Mouse (Mus musculus) megakaryocyte-erythroid progenitor cell, adult 5-6 weeks (primary cell): ENCODE measurements around the gene Pxdc1. TPM values are rescaled to one million over a fixed set of nuclear protein-coding genes. Genes with fewer than 3 reads are reported as not detected.

Source experiments
- ATAC-seq: replicated peaks from 2 replicates; pipeline ENCODE4 v1.8.0; 2016; ENCODE audit warnings: mild to moderate bottlenecking, inconsistent platforms; ENCODE audit not compliant: severe bottlenecking, poor library complexity, low FRiP score, low TSS enrichment
- total RNA-seq, 2 experiments: library from RNA; stranded (forward) in 1 of 2; stranded (reverse) in 1 of 2; fragments of 200-1000, 215-1000 nt in 1 of 2; fragments of >200 nt in 1 of 2; fragmentation: Nextera tagmentation in 1 of 2; gene quantifications; 2 replicates each; pipeline ENCODE4 v1.2.3; 2014 to 2017

The Pxdc1 gene
- not detected in 2 replicates for total RNA-seq (2014; fragmentation: Nextera tagmentation)
- total RNA-seq (2017), result not detected in 2 replicates

DNA sequence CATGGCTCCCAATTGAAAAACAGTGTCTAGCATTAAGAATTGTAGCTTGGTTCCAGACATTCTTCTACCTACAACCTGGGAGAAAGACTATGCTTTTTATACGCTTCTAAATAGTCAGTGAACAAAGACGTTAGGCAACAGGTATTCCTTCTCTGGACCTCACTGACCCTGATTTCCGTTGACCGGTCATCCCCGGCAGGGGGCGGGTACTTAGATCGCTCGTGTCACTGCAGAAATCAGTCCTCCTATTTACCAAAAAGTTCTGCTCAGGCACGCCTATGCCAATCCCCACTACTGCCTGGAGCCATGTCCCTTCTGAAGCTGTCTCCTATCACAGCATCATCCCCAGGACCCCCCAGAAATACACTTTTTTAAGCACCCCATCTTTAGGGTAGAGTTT, at the start of gene Pxdc1:
Gene Pxdc1, minus strand, starts transcription at position 96 of the 400 bp plus-strand sequence.
- no peak for ATAC-seq

- ATAC-seq, result no peak
These were observed 47.3 kb upstream of the Pxdc1 start for GRCm38 (mm10) chr13:34700630-34701029.

GRCm38 (mm10) chr13:34700091-34700490, 46.8 kb upstream of the Pxdc1 start:
- no peak for ATAC-seq

GRCm38 (mm10) chr13:34696734-34697332, 43.5 kb upstream of the Pxdc1 start:
- no peak for ATAC-seq

- no peak for ATAC-seq
These were observed 39.8 kb upstream of the Pxdc1 start for GRCm38 (mm10) chr13:34693111-34693510.

DNA sequence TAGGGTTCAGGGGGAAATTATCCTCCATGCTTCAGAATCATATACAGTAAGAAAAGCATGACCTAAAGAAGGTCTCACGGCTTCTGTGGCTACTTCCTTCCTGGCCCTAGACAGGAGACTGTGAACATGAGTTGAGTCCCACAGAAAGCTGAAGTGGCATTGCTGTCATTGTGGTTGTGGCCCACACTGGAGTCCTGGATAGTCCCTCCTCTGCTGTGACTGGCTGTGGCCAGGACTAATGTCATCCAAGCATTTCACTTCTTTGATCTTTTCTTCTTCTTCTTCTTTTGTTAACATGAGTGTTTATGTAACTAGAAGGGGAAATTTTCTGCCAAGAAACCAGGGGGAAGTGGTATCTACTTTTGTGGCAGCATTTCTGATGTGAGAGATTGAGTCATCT, 37.8 kb upstream of the Pxdc1 start:
- ATAC-seq, result no peak

DNA sequence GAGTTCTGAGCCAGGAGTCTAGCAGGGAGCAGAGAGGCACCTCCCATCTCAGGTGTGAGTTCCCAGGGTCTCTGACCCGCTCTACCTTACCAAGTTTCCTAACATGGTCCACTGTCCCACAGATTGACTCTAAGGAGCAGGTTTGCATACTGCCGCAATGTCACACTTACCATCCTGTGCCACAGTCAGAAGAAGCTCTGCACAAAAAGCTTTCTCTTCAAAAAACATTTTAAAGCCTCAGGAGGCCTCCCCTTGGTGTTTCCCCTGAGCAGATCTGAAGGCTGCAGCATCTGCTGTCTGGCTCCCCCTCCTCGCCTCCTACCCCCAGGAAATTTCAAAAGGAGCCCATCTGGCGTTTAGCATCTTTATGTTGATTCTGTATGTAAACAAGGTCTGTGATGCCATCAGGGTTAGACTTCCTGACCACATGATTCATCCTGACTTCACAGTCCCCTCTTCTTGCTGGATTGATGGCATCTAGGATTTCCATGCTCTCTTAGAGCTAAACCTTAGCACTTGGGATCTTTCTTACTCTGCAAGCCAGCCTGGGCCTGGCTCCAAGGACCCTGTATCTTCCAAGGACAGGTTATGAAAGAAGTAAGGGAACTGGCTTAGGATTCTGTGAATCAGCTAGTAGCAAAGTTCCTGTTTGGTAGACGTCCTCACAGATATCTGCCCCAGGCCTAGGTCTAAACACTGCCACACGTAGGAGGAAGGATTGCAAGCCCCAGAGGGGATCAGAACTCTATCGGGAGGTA, 31.9 kb upstream of the Pxdc1 start:
- ATAC-seq, result no peak

DNA sequence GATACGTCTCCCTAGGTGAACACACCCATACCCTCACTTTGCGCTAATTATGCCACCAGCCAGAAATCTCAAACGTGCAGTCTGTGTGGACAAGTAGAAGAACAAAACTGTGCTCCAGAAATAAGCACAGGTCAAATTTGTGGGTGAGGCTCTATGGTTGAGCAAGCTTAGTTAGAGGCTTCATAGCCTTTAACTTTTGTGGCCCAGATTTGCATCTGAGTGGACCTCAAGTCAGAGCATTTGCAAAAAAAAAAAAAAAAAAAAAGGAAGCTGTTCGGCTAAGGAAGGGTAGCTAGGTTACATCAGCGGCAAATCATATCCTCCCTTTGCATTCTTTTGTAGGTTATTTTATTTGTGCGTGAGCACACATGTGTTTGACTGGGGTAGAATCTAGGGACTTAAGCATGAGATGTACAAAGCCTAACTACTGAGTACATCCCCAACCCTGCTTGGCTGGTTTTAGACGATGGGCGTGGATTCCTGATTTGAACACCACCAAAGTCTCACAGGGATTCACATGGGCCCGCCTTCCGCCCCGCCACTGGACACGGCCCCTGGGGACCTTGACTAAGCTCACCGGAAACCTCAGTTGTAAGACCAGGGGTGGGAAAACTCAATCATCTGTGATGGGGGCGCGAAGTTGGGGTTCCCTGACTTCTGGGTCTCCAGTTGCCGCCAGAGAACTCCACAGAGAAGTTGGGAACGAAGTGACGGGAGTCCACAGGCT, 30.6 kb upstream of the Pxdc1 start:
- ATAC-seq, result no peak

GRCm38 (mm10) chr13:34683270-34683669, 30.0 kb upstream of the Pxdc1 start:
- ATAC-seq, result no peak

- ATAC-seq, result no peak
These were observed 23.2 kb upstream of the Pxdc1 start for GRCm38 (mm10) chr13:34676507-34676906.

DNA sequence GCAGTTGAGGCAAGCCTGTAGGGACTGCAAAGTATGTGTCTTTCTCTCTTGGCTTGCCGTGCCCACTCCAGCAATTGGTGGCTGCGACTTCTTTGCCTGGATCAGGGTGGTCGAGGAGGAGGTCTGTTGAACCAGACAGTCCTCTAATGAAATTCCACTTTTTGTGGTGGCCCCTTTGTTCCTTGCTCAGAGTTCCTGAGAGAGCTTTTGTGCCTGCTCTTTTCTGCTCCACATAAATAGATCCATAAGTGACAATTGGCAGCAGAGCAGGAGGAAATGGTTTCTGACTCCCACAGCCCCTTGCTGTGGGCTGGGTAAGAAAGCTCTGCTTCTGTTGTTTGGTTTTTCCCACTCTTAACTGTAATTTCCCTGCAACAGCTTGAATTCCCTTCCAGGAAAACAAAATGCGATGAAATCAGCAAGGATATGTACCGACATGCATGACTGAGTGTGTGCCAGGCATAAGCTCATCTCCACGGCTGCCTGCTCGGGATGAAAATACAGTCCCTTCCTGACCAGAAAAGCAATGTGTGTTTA, 22.6 kb upstream of the Pxdc1 start:
- no peak for ATAC-seq

- no peak for ATAC-seq
These were observed 20.1 kb upstream of the Pxdc1 start for GRCm38 (mm10) chr13:34673354-34673753.

GRCm38 (mm10) chr13:34669919-34670865, 16.9 kb upstream of the Pxdc1 start:
- no peak for ATAC-seq

DNA sequence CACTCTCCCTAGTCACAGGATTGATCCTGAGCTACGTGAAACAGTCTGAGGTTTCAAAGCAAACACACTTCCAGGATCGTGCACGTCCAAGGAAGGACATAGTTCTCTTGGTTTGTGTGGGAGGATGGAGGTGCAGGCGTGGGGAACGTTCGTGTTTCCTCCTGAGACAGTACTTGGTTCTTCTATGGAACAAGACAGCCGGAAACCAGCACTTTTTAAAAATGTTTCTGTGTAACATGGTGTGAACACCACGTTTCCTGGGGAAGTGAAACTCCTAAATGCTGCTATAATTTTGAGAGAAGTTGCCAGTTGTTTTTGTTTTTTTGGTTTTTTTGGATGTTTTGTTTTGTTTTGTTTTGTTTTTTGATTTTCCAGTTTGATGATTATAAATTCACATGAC, 13.9 kb upstream of the Pxdc1 start:
- ATAC-seq, result no peak

DNA sequence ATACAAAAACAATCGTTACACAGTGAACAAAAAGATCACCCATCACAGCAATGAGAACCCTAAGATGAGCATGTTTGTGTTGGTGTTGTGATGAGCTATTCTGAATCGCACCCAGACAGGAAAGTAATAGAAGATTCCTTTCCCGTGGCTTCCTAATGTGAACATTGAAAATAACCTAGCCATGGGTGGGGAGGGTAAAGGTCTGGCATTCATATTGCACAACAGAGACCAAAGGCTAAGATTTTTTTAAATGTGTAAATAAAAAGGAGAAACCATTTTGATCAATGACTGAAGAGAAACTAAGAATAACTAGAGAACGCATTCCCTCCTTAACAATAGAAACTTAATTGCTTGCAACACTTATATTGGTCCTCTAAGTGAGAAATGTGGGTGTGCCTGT, 11.8 kb upstream of the Pxdc1 start:
- no peak for ATAC-seq

DNA sequence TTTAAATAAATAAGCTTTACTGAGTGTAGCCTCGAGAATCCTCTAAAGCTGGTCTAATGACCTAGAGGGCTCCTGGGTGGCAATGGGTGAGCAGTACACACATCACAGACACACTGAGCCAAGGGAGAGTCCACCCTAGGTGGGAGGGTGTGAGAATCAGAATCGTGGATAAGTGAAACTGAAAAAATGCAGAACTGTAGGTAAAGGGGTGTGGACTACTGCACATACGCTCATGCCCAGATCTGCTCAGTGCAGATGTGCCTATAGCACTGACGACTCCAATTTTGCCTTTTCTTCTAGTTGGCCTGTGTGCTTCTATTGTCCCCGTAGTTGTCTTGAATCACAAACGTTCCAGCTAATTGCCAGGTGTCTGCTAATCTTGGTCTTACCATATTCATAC, 10.5 kb upstream of the Pxdc1 start:
- ATAC-seq, result no peak

GRCm38 (mm10) chr13:34659507-34659906, 6.2 kb upstream of the Pxdc1 start:
- no peak for ATAC-seq

DNA sequence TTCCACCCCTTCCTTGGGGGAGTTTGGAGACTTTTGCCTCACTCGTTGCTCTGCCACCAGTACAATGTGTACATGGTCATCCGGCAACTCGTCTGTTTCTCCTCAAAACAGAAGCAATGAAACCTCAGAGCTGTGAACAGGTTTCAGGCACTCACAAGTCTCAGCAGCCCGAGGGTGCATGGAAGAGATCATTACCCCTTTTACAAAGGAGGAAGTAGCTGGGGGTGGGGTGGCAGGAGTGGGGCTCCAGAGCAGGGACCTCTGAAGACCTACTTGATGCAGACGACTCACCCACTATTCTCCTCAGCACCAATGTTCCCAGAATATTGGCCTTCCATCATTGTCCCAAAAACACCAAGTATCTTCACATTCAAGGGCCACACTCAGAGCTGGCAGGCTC, 3.1 kb upstream of the Pxdc1 start:
- ATAC-seq, result no peak
